Mouse (Mus musculus) frontal cortex, postnatal 10 days (tissue): ENCODE data around the gene Olfr707.
"Not testable (repeated sequence)": the region's sequence is repeated elsewhere in the genome, so short reads cannot be mapped to it uniquely, and the experiment has no call there.

Source experiments
- DNase-seq, 2 experiments: peaks; one replicate each; pipeline ENCODE4 v3.0.0; 2022; ENCODE audit warnings: low spot score in 2 of 2, mixed read lengths in 1 of 2

The Olfr707 gene

DNA sequence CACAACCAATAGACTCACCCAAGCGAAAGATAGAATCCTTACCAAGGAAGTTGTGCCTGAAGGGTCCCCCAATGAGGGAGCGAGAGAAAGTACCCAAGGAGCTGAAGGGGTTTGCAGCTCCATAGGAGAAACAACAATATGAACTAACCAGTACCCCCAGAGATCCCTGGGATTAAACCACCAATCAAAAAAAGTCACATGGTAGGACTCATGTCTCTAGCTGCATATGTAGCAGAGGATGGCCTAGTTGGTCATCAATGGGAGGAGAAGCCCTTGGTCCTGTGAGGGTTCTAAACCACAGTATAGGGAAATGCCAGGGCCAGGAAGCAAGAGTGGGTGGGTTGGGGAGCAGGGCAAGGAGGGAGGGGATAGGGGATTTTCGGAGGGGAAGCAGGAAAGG is at the start of gene Olfr707:
Olfr707 (minus strand) TSS at position 101 of the 400 bp plus-strand sequence.
- not testable (repeated sequence) for DNase-seq

DNA sequence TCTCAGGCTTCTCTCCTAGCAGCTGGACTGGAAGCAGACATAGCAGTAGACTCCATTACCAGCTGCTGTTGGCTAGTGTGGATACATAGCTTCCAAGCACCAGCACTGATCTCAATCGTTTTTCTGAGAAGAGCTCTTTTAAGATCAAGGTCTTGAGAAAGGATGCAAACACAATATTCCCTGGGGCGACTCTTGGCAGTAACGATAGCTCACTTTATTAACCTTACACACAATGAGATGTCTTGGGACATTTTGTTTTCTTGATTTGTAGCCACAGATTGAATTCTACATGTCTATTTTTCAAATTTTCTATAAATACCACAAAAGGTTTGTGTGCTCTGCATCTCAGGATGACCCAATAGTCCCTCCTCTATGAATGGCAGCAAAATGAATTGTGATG is 47.2 kb upstream of the Olfr707 start, which contains the start of gene Olfr710:
Olfr710 (minus strand) TSS at position 101 of the 400 bp plus-strand sequence.
- DNase-seq, result no peak

- DNase-seq, result no peak
These were observed 31.1 kb upstream of the Olfr707 start, which contains the start of gene Olfr709-ps1 for GRCm38 (mm10) chr7:106932119-106932518. Gene Olfr709-ps1, minus strand, starts transcription at chr7:106932219.

GRCm38 (mm10) chr7:106920961-106921360 is 19.9 kb upstream of the Olfr707 start:
- not testable (repeated sequence) for DNase-seq

DNA sequence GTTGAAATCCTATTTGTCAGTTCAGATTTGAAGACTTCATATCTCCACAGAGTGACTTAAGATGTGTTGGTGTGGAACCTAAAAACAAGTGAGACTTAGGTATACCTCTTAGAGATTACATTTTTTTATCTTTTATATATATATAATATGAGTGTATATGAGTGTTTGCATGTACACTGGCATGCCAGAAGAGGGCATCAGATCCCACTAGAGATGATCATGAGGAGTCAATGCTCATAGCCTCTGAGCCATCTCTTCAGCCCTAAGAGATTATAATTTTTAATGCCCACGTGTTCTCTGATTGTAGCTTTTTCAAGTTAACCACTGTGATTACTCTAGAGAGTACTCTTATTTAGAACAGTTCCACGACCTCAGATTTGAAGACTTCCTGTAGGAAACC is 6.6 kb upstream of the Olfr707 start, which contains the start of gene Olfr1532-ps1:
Olfr1532-ps1 (plus strand) TSS at position 326 of the 400 bp plus-strand sequence.
- DNase-seq, result no peak

DNA sequence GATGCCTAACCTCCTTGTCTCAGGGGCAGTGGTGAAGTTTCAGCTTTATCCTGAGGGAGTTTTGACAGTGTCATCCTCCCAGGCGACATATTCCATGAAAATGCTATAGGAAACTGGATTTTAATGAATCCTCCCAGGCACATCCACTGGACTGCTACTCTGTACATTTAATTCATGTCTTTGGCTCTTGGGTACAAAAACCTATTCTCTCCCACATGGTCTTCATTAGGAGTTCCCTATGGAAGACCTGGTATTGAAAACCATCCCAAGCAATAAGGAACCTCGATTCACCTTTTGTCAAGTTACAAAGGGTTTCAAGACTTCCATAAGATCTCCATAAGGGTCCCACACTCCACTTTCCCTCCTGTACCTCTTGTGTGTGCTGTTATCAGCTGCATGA is 13.0 kb downstream of the Olfr707 start, which contains the start of gene Olfr706:
Olfr706 (minus strand) TSS at position 101 of the 400 bp plus-strand sequence.
- no peak for DNase-seq

DNA sequence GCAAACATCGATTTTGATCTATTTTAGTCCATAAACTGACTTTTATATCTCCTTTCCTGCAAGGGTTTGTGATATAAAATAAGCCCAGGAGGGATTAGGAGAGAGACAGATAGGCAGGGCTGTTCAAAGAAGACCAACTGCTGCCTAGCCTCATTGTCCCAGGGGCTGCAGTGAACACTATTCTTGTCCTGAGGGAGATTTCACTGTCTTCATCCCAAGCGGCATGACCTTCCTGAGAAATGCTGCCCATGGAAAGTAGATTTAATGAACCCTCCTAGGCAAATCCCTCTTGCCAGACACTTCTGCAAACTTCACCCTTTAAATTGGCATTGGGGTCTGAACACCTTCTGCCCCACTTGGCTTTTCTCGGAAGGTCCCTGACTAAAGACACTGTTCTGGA is 24.2 kb downstream of the Olfr707 start, which contains the start of gene Olfr705:
Olfr705 (minus strand) TSS at position 101 of the 400 bp plus-strand sequence.
- no peak for DNase-seq

GRCm38 (mm10) chr7:106862885-106863284 is 38.2 kb downstream of the Olfr707 start, which contains the start of gene Olfr704:
Gene Olfr704, plus strand, starts transcription at chr7:106863185.
- DNase-seq, result no peak

DNA sequence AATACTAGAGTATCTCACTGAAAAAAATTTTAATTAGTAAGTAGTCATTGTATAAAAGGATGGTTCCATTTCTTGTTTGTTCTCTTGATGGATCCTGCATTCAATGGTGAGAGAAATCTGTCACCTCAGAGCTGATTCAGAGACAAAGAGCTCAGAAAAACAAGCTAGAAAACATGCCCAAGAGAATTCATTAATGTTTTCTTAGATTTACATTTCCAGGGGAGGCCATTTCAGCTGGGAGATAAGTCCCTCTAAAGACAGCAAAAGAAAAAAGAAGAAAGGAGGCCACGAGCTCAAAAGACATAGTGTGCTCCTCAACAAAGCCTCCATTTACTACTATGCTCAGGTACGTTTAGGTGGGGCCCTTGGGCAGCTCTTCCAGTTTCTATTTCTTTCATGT is 58.0 kb downstream of the Olfr707 start, which contains the start of gene Olfr703:
Olfr703 (plus strand) TSS at position 301 of the 400 bp plus-strand sequence.
- DNase-seq, result no peak
